Mouse (Mus musculus) cerebellum, postnatal 36 days (tissue): ENCODE results near the gene Col4a6.
A peak's percentile ranks its signal among the peaks of the same experiment; 100 is the strongest.

Experiments
- DNase-seq, 2 experiments: peaks; one replicate each; pipeline ENCODE4 v3.0.0; 2021 to 2022; ENCODE audit warnings: mixed read lengths in 2 of 2

The Col4a6 gene

DNA sequence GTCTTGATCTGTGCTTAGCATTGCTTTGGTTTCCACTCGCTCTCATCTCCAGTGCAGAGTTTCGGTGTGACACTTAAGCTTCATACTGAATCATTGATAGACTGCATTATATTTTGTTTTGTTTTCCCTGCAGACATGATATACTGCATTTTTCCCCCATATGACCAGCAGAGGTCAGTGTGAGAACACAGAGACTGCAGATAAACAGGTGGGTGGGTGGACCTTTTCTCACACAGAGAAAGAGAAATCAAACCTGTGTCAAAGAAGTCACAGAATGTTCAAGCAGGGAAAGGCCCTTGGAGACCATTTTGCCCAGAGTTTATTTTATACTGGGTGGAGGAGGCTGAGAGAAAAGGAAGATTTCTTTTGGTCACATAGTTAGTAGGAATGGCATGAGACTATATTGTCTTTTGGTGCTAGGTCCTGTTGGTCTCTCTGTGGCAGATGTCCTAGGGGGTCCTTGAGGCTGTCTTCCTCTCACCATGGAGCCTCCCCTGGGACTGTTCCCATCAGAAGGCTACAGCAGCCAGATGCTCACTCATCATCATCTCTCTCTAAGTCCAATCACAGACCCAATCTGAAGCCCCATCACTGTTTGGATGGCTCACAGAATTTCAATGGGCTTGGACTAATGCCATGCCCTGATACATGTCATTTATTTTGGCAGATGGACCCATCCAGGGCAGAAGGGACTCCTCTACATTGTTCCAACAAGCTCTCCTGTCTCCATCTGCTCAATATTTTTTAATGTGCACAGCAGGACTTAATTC, 237.1 kb downstream of the Col4a6 start:
- no peak for DNase-seq

DNA sequence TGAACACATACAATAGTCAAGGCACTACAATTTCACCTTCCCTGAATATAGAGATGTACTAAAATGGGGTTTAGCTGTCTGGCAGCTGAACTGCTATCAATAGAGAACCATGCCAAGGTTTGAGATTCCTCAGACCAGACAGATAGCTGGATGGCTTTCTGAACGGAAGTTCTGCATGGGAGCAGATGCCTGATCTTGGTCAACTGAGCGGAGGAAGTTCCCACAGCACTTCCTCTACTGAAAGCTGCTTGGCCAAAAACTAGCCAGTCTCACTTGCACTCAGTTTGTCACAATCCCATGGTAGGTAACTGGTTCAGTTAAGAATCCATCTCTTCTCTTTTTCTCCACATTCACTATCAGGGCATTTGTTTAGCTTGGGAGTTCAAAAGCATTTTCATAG, 245.7 kb downstream of the Col4a6 start:
- no peak for DNase-seq

DNA sequence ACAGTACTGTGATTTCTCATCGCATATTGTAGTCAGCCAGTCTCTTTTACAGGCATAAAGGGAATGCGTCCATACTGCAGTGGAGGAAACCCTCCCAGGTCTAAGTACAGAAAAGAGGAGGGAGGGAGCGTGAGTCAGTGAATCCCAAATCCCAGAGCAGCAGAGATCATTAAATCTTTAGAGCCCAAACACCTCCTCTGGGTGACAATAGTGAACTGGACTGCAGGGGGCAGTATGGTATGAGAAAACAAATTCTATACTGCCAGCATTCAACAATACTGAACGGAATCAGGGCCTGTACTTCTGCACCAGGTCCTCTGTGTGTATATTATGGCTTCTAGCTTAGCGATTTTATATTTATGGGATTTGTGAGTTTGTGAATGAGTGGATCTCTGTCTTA, 261.1 kb downstream of the Col4a6 start:
- DNase-seq, result peak; percentile 5 to 34

DNA sequence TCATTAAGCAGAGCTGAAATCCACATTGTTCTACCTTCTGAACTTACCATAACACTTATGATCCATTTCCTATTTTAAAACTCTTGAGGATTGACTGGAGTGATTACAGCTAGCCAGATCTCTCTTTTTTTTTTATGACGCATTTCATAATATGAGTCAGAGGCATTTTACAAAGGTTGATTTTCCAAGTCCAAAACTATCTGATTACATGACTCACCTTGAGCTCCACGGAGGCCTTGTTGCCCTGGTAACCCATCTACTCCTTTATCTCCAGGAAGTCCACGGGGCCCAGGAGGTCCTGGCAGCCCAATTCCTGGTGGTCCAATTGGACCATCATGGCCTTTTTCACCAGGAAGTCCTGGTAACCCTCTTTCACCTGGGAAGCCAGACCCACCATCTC, 274.9 kb downstream of the Col4a6 start:
- no peak for DNase-seq

DNA sequence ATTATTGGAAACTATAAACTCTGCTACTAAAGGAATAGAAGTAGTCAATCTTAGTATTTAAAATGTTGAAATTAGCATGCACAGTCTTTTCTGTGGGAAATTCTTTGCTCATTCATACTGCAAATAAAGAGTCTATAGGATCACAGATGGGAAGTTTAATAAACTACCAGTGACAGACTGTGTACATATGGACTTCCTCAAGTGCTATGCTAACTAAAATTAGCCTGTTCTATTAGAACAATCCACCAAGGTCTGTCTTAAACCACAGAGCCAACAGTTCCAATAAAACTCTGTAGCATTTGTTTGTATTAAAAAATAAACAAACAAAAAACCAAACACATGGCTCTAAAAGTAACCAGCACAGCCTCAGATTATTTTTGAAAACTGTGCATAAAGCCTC, 278.8 kb downstream of the Col4a6 start:
- no peak for DNase-seq

DNA sequence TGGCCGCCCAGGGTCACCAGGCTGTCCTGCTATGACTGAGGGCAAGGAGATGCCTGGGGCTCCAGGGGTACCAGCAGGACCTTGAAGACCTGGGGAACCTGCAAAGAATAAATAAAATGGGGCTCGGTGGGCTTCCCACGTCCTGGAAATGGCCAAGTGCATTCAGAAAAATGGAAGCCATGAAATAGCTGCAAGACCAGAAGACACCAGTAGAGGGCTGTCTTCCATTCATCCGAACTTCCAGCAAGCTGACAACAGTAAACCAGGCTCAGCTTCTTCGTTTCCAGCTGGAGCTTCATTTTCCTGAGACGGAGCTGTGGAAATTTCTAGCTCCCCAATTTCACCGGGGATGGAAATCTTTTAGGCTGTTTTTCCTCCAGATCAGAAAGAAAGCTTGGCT, 298.5 kb downstream of the Col4a6 start:
- peak; percentile 6 to 23 for DNase-seq

DNA sequence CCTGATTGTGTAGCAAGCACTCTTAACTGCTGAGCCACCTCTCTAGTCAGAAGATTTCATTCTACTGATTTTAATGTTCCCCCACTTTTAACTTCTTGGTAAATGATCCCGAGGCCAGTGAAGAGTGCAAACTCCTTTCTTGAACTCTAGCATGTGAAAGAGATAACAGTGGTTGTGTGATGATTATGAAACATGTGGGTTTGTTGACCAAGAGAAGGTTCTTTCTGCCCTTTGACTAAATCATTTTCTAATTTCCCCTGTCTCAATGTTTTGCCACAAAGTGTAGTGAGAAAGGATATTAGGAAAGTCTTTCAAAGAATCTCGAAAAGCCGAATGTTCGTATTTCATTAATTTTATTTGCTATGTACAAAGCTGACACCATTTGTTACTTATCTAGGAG, 308.8 kb downstream of the Col4a6 start:
- DNase-seq, result no peak

DNA sequence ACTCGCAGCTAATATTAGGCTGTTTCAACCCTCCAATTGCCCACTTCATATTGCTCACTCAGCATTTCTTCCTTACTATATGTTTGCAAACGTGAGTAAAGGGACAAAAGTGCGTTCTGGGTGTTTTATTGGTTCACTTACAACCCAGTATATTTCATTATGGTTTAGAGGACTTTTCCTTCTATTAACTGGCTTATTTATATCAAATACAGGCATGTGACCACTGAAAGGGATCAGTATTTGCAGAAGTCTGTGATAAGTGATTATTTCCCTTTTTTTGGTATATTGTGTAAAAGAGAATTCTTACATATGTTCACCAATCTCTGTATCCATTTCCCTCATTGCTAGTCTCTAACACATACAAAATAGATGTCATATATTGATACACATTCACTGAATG, 313.5 kb downstream of the Col4a6 start:
- no peak for DNase-seq

DNA sequence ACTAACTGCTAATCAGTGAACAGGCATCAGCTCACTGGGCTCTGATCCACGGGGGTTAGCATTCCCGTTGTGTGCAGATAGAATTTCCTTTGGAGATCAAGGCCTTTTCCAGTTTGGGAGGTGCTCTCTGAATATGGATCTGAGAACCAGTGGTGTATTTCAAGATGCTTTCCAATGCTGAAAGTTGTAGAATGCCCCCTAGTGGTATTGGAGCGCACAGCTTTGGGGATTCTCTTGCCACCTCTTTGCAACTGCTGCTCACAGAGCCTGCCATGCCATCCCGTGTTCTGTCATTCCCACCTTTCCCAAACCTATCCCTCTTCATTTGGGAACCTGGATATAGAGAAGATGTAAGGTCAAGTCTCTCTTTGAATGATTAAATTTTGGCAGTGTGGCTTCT, 315.7 kb downstream of the Col4a6 start:
- DNase-seq, result no peak

DNA sequence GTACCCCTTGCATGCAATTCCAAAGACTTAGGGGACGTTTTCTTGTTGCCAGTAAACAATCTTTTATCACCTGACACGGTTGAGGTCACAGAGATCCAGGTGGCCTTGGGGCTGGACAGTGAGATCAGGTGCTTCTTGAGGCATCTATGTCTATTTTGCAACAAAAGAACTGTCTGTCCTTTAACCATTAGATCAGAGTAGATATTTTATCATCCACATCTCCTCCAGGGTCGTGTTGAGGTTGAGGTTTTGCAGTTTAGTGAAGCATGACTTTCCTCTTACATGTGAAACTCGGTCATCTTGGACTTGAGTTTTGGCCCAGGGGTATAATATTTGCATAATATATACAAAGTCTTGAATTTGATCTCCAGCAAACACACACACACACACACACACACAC, 316.2 kb downstream of the Col4a6 start:
- DNase-seq, result no peak

DNA sequence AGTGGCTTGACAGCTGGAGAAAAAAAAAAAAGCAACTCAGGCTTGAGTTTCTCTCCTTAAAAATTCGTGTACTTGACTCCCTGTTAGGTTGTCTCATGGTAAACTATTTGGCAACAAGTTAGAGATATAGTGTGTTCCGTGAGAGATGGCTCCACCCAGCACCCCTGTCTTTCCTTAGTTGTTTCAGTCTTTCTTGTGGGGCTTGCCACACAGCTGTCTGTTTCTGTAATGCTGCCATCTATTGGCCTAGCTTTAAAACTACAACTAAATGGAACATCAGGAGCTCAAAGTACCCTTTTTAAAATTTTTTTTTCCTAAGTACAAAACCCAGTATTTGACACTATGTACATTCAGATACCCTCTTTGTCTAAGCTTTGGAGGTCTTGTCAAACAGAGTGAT, 317.2 kb downstream of the Col4a6 start:
- no peak for DNase-seq

DNA sequence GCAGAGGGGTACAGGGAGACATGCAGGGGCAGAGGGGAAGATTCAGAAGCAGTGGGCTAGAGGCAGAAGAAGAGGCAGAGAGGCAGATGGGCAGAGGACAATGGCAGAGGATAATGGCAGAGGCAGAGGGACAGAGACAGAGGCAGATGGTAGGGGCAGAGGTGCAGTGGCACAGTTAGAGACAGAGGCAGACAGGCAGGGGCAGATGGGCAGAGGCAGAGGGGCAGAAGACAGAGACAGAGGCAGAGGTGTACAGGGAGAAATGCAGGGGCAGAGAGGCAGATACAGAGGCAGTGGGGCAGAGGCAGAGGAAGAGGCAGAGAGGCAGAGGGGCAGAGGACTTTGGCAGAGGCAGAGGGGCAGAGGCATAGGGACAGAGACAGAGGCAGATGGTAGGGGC, 322.7 kb downstream of the Col4a6 start:
- DNase-seq, result no peak

DNA sequence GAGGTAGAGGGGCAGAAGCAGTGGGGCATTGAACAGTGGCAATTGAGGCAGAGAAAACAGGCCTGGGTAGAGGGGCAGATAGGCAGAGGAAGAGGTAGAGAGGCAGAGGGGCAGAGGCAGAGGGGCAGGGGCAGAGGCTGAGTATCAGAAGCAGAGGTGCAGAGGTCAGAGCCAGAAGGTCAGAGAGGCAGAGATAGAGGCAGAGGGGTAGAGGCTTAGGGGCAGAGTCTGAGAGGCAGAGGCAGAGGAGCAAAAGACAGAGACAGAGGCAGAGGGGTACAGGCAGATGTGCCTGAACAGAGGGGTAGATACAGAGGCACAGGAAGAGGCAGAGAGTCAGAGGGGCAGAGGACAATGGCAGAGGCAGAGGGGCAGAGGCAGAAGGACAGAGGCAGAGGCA, 323.6 kb downstream of the Col4a6 start:
- DNase-seq, result no peak

DNA sequence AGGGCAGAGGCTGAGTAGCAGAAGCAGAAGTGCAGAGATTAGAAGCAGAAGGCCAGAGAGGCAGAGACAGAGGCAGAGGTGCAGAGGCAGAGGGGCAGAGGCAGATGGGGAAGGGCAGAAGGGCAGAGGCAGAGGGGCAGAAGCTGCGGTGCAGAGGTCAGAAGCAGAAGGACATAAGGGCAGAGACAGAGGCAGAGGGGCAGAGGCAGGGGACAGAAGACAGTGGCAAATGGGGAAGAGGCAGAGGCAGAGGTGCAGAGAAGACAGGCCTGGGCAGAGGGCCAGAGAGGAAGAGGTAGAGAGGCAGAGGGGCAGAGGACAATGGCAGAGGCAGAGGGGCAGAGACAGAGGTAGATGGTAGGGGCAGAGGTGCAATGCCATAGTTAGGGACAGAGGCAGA, 324.2 kb downstream of the Col4a6 start:
- no peak for DNase-seq
